Mouse (Mus musculus): ENCODE measurements around the gene Gm10717. TPM values are rescaled to one million over a fixed set of nuclear protein-coding genes. Genes with fewer than 3 reads are reported as not detected.
"Not testable (repeated sequence)": the region's sequence is repeated elsewhere in the genome, so short reads cannot be mapped to it uniquely, and the experiment has no call there.

Gene Gm10717
- polyA plus RNA-seq, 1 experiment from 2014 or later = not detected

- H3K4me3 ChIP-seq; DNase-seq (ENCODE audit: low spot score); H3K9me3 ChIP-seq (replicated peaks); H3K27me3 ChIP-seq (ENCODE audit: low read depth, poor library complexity, severe bottlenecking); H3K27ac ChIP-seq; H3K4me1 ChIP-seq; H3K36me3 ChIP-seq: not testable (repeated sequence)
- 42% methylated on average over 2 of the region's 9 CpGs for WGBS
Observed at GRCm38 (mm10) chr9:3017108-3017507, 8.1 kb upstream of the Gm10717 start, which contains the start of gene Gm10719. TSS of gene Gm10719 (plus strand) at chr9:3017408.

GRCm38 (mm10) chr9:3018944-3019343, 6.3 kb upstream of the Gm10717 start:
- not testable (repeated sequence) for H3K9me3 ChIP-seq (replicated peaks); H3K27ac ChIP-seq; H3K4me1 ChIP-seq; DNase-seq (ENCODE audit: low spot score); H3K4me3 ChIP-seq; H3K36me3 ChIP-seq; H3K27me3 ChIP-seq (ENCODE audit: low read depth, poor library complexity, severe bottlenecking)
- 59% methylated on average over 9 of the region's 9 CpGs for WGBS

- not testable (repeated sequence) for H3K27me3 ChIP-seq (ENCODE audit: low read depth, poor library complexity, severe bottlenecking); H3K4me1 ChIP-seq; H3K27ac ChIP-seq; H3K4me3 ChIP-seq; DNase-seq (ENCODE audit: low spot score); H3K9me3 ChIP-seq (replicated peaks); H3K36me3 ChIP-seq
- WGBS = 75% methylated on average over 17 of the region's 19 CpGs
Observed at GRCm38 (mm10) chr9:3019835-3020727, 5.1 kb upstream of the Gm10717 start.

GRCm38 (mm10) chr9:3022316-3023008, 2.8 kb upstream of the Gm10717 start:
- not testable (repeated sequence) for H3K36me3 ChIP-seq; H3K9me3 ChIP-seq (replicated peaks); H3K4me1 ChIP-seq; H3K4me3 ChIP-seq; H3K27me3 ChIP-seq (ENCODE audit: low read depth, poor library complexity, severe bottlenecking); H3K27ac ChIP-seq
- 73% methylated on average over 11 of the region's 13 CpGs for WGBS
- peak; percentile 9 for DNase-seq (ENCODE audit: low spot score)

GRCm38 (mm10) chr9:3023312-3023984, 1.8 kb upstream of the Gm10717 start, which contains the start of gene Gm10718:
TSS of gene Gm10718 (plus strand) at chr9:3023547.
- not testable (repeated sequence) for DNase-seq (ENCODE audit: low spot score); H3K4me3 ChIP-seq; H3K27ac ChIP-seq; H3K9me3 ChIP-seq (replicated peaks); H3K36me3 ChIP-seq; H3K27me3 ChIP-seq (ENCODE audit: low read depth, poor library complexity, severe bottlenecking); H3K4me1 ChIP-seq
- WGBS = 74% methylated on average over 12 of the region's 13 CpGs

GRCm38 (mm10) chr9:3023985-3024648, 1.1 kb upstream of the Gm10717 start:
- 76% methylated on average over 16 of the region's 16 CpGs for WGBS
- not testable (repeated sequence) for H3K27me3 ChIP-seq (ENCODE audit: low read depth, poor library complexity, severe bottlenecking); H3K36me3 ChIP-seq

GRCm38 (mm10) chr9:3025653-3026052, 436 bp downstream of the Gm10717 start:
- H3K4me1 ChIP-seq; H3K4me3 ChIP-seq; H3K36me3 ChIP-seq; H3K27me3 ChIP-seq (ENCODE audit: low read depth, poor library complexity, severe bottlenecking); H3K27ac ChIP-seq; DNase-seq (ENCODE audit: low spot score); H3K9me3 ChIP-seq (replicated peaks): not testable (repeated sequence)
- 70% methylated on average over 5 of the region's 6 CpGs for WGBS

More at GRCm38 (mm10) chr9:3023985-3024648, 1.1 kb upstream of the Gm10717 start:
- not testable (repeated sequence) for DNase-seq (ENCODE audit: low spot score); H3K27ac ChIP-seq; H3K4me3 ChIP-seq; H3K4me1 ChIP-seq; H3K9me3 ChIP-seq (replicated peaks)

- not testable (repeated sequence) for DNase-seq (ENCODE audit: low spot score); H3K9me3 ChIP-seq (replicated peaks); H3K4me3 ChIP-seq; H3K4me1 ChIP-seq; H3K27ac ChIP-seq; H3K27me3 ChIP-seq (ENCODE audit: low read depth, poor library complexity, severe bottlenecking); H3K36me3 ChIP-seq
- 75% methylated on average over 5 of the region's 5 CpGs for WGBS
Observed at GRCm38 (mm10) chr9:3026136-3026535, 919 bp downstream of the Gm10717 start.

GRCm38 (mm10) chr9:3026741-3027140, 1.5 kb downstream of the Gm10717 start:
- not testable (repeated sequence) for DNase-seq (ENCODE audit: low spot score); H3K27ac ChIP-seq; H3K27me3 ChIP-seq (ENCODE audit: low read depth, poor library complexity, severe bottlenecking); H3K36me3 ChIP-seq; H3K4me3 ChIP-seq; H3K9me3 ChIP-seq (replicated peaks); H3K4me1 ChIP-seq
- 66% methylated on average over 9 of the region's 9 CpGs for WGBS

GRCm38 (mm10) chr9:3027200-3027599, 2.0 kb downstream of the Gm10717 start:
- not testable (repeated sequence) for H3K9me3 ChIP-seq (replicated peaks); H3K36me3 ChIP-seq; H3K4me3 ChIP-seq; H3K27ac ChIP-seq; H3K27me3 ChIP-seq (ENCODE audit: low read depth, poor library complexity, severe bottlenecking); H3K4me1 ChIP-seq
- 73% methylated on average over 9 of the region's 9 CpGs for WGBS
- peak; percentile 37 for DNase-seq (ENCODE audit: low spot score)

GRCm38 (mm10) chr9:3029276-3030000, 4.2 kb downstream of the Gm10717 start:
- not testable (repeated sequence) for H3K4me1 ChIP-seq; H3K27ac ChIP-seq; H3K9me3 ChIP-seq (replicated peaks); H3K27me3 ChIP-seq (ENCODE audit: low read depth, poor library complexity, severe bottlenecking); H3K4me3 ChIP-seq; DNase-seq (ENCODE audit: low spot score); H3K36me3 ChIP-seq
- 63% methylated on average over 14 of the region's 16 CpGs for WGBS

GRCm38 (mm10) chr9:3030677-3031318, 5.6 kb downstream of the Gm10717 start:
- H3K4me1 ChIP-seq; H3K27me3 ChIP-seq (ENCODE audit: low read depth, poor library complexity, severe bottlenecking); H3K9me3 ChIP-seq (replicated peaks); H3K27ac ChIP-seq; H3K36me3 ChIP-seq; H3K4me3 ChIP-seq: not testable (repeated sequence)
- 61% methylated on average over 2 of the region's 10 CpGs for WGBS
- DNase-seq (ENCODE audit: low spot score) = peak; percentile 70
